Mouse (Mus musculus) MEL (cell line): ENCODE data around the gene Rab3c.

Source experiments
- CTCF ChIP-seq, 3 experiments: IDR thresholded peaks in 2 of 3; conservative IDR thresholded peaks in 1 of 3; 2 replicates each; pipeline ENCODE4 v1.5.1; 2011 to 2012; ENCODE audit warnings: low read length in 3 of 3, low read depth in 2 of 3, mild to moderate bottlenecking in 2 of 3, improper control_type of control experiment in 1 of 3, inconsistent platforms in 1 of 3, mixed read lengths in 1 of 3, moderate library complexity in 1 of 3; ENCODE audit not compliant: control insufficient read depth in 1 of 3, insufficient read depth in 1 of 3, poor library complexity in 1 of 3, severe bottlenecking in 1 of 3
- ELF1 ChIP-seq: IDR thresholded peaks from 2 replicates; pipeline ENCODE4 v1.6.1; 2014; ENCODE audit warnings: low read depth, mild to moderate bottlenecking, inconsistent platforms, low read length, improper control_type of control experiment, moderate library complexity
- EP300 ChIP-seq, 2 experiments: IDR thresholded peaks; 2 replicates each; pipeline ENCODE4 v1.6.1; 2011; ENCODE audit warnings: improper control_type of control experiment in 2 of 2, low read length in 2 of 2, low read depth in 1 of 2, mild to moderate bottlenecking in 1 of 2
- NELFE ChIP-seq: IDR thresholded peaks from 2 replicates; pipeline ENCODE4 v1.6.1; 2011; ENCODE audit warnings: low read depth, low read length, improper control_type of control experiment
- POLR2A ChIP-seq, 2 experiments: IDR thresholded peaks; 2 replicates each; pipeline ENCODE4 v1.6.1; 2011 to 2012; ENCODE audit warnings: low read length in 2 of 2, mild to moderate bottlenecking in 2 of 2, control low read depth in 1 of 2, improper control_type of control experiment in 1 of 2, low read depth in 1 of 2, moderate library complexity in 1 of 2; ENCODE audit not compliant: control insufficient read depth in 1 of 2, insufficient read depth in 1 of 2, poor library complexity in 1 of 2
- SMC3 ChIP-seq: IDR thresholded peaks from 2 replicates; pipeline ENCODE4 v1.6.1; 2011; ENCODE audit warnings: low read depth, low read length, improper control_type of control experiment
- TAL1 ChIP-seq: IDR thresholded peaks from 2 replicates; pipeline ENCODE4 v1.6.1; 2012; ENCODE audit warnings: mild to moderate bottlenecking, inconsistent platforms, low read length, moderate library complexity, mixed read lengths

GRCm38 (mm10) chr13:110280028-110280562, 701 bp downstream of the Rab3c start:
- no peak for TF ChIP-seq TAL1
- no peak for TF ChIP-seq SMC3
- no peak for TF ChIP-seq CTCF (IDR thresholded peaks at IDR 0.05 in 2 of 3, conservative IDR thresholded peaks at IDR 0.05 in 1 of 3; ENCODE audit: control insufficient read depth in 1 of 3, insufficient read depth in 1 of 3, low read depth in 2 of 3, low read length in 3 of 3, poor library complexity in 1 of 3, severe bottlenecking in 1 of 3)
- no peak for TF ChIP-seq POLR2A (IDR thresholded peaks at IDR 0.05; ENCODE audit: control insufficient read depth in 1 of 2, insufficient read depth in 1 of 2, low read depth in 1 of 2, low read length in 2 of 2, poor library complexity in 1 of 2)
- no peak for TF ChIP-seq NELFE
- TF ChIP-seq EP300 (IDR thresholded peaks at IDR 0.05; ENCODE audit: low read depth in 1 of 2, low read length in 2 of 2) = no peak
- TF ChIP-seq ELF1 = no peak
